Mouse (Mus musculus): ENCODE measurements around the gene Olfr820. TPM values are rescaled to one million over a fixed set of nuclear protein-coding genes. Genes with fewer than 3 reads are reported as not detected.
"Not testable (repeated sequence)": the region's sequence is repeated elsewhere in the genome, so short reads cannot be mapped to it uniquely, and the experiment has no call there.

Olfr820 gene
- total RNA-seq (2021) = not detected

DNA sequence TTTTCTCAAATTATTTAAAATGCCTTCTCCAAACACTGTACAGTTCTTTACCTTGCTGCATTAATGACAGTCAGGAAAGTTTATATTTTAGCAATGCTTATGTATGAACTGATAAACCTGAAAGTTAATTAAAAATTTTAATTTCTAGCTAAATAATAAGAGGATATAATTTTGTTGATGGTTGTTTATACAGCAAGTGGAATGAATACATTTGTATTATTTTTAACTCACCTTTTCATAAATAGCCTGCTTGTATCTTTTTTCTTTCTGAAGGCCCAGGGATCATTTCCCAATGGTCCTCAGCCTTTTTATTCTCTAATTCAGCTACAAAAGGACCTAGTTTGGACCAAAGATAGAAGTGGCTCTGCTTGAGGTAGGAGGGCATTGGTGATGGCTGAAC is at the start of gene Olfr820:
Gene Olfr820, plus strand, starts transcription at position 301 of the 400 bp plus-strand sequence.
- intact Hi-C loops (cut with DNase I) = no loop called here
- no peak for DNase-seq (ENCODE audit: extremely low spot score in 1 of 2, low spot score in 2 of 2)

DNA sequence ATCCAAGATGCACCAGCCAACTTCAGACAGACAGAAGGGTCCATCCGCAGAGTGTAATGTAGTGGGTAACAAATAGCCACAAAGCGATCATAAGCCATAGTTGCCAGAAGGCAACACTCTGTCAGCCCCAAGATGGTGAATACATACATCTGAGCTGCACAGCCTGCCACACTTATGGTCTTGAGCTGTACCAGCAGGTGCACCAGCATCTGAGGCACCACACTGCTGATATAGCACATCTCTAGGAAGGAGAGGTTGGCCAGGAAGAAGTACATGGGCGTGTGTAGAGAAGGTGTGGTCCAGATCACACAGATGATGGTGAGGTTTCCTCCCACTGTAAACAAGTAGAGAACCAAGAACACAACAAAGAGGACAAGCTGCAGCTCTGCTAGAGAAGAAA is 46.2 kb upstream of the Olfr820 start:
- DNase-seq (ENCODE audit: extremely low spot score in 1 of 2, low spot score in 2 of 2); intact Hi-C loops (cut with DNase I): not testable (repeated sequence)

DNA sequence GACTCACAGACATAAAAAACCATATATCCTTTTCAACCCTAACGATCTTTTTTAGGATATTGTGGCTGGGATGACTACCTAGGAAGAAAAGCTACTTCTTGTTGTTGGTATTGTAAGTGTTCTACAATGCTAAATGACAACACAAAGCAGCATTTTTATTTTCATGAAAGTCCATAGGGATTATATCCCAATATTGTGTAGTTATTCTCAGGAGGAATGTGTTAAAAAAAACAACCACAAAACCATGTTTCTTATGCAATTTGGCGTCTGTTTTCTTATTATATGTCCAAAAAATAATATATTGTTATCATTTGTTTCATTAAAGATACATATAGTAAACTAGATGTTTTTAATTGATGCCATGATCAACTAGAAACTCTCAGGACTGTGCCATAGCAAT is 45.3 kb upstream of the Olfr820 start, which contains the start of gene Olfr819:
Gene Olfr819, minus strand, starts transcription at position 101 of the 400 bp plus-strand sequence.
- intact Hi-C loops (cut with DNase I); DNase-seq (ENCODE audit: extremely low spot score in 1 of 2, low spot score in 2 of 2): not testable (repeated sequence)

GRCm38 (mm10) chr10:129972994-129973393 is 39.4 kb upstream of the Olfr820 start:
- DNase-seq (ENCODE audit: extremely low spot score in 1 of 2, low spot score in 2 of 2); intact Hi-C loops (cut with DNase I): not testable (repeated sequence)

GRCm38 (mm10) chr10:129976040-129976439 is 36.4 kb upstream of the Olfr820 start, which contains the start of gene Olfr247:
TSS of gene Olfr247 (minus strand) at chr10:129976140.
- DNase-seq (ENCODE audit: extremely low spot score in 1 of 2, low spot score in 2 of 2); intact Hi-C loops (cut with DNase I): not testable (repeated sequence)

DNA sequence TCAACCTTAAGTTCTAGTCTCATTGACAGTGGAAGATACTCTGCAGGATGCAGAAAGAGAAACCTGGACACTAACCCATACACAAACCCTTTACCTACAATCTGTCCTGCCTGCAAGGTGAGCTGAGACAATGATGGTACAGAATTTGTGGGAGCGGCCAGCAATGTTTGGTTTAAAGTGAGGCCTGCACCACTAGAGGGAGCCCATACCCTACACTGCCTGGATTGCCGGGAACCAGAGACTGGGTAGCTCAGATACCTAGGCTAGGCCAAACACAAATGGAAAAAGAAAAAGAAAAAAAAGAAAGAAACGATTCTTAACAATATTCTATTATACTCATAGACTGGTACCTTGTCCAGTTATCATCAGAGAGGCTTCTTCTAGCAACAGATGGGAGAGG is 30.6 kb upstream of the Olfr820 start:
- DNase-seq (ENCODE audit: extremely low spot score in 1 of 2, low spot score in 2 of 2); intact Hi-C loops (cut with DNase I): not testable (repeated sequence)

- intact Hi-C loops (cut with DNase I); DNase-seq (ENCODE audit: extremely low spot score in 1 of 2, low spot score in 2 of 2): not testable (repeated sequence)
These were observed 27.5 kb upstream of the Olfr820 start, which contains the start of gene Gm10310 for GRCm38 (mm10) chr10:129984962-129985361. TSS of gene Gm10310 (minus strand) at chr10:129985062.

DNA sequence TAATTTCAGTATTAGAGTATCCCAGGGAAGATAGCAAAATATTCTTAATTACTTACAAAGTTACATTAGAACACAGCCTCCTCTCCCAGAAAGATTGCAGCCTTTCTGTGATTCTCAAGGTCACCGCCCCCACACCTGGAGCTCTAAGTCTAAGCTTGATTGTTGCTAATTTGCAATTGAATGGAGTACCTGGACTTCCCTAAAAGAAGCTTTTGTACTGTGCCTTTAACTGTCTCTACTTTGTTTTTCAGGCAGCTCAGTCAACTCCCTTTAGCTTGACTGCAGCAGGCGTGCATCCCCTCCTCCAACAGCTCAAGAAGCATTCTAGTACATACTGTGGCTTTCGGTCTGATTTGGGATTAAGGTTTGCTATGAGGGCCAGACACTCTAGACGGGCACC is 8.3 kb upstream of the Olfr820 start:
- intact Hi-C loops (cut with DNase I); DNase-seq (ENCODE audit: extremely low spot score in 1 of 2, low spot score in 2 of 2): not testable (repeated sequence)

DNA sequence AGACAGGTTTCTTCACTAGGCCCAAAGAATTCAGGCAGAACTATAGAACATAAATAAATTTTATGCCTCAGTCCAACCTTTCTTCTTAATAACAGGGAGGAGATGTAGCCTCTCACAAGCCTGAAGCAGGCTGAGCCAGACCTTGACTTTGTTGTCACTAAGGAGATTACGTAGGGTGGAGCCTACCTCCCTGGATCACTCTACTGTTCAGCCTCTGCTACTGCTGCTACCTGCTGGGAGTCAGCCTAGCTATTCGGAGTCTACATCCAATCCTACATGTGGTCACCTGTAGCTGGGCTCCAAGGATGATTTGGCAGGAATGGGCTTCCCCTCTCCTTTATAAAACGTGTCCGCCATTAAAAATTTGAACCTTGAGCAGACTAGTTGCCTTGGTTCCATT is 7.1 kb upstream of the Olfr820 start:
- intact Hi-C loops (cut with DNase I); DNase-seq (ENCODE audit: extremely low spot score in 1 of 2, low spot score in 2 of 2): not testable (repeated sequence)

- no peak for DNase-seq (ENCODE audit: extremely low spot score in 1 of 2, low spot score in 2 of 2)
- intact Hi-C loops (cut with DNase I) = no loop called here
These were observed 17.6 kb downstream of the Olfr820 start, which contains the start of gene Olfr821 for GRCm38 (mm10) chr10:130030048-130030447. TSS of gene Olfr821 (plus strand) at chr10:130030348.

DNA sequence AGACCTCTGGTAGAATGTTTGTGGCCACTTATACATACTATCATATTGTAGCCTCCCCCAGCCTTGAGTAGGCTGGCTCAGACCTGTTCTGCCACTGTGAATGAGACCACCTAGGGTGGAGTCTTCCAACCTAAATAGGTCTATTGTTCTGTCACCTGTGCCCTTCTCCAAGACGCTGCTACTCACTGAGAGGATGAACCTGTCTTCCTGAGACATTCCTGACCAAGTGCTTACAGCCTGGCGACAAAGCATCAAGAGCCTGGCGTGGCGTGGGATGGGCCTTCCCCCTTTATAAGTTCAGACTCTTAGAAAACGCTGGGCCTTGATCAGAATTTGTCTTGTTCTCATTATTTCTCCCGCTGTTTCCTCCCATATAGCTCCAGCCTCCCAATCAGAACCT is 24.7 kb downstream of the Olfr820 start:
- no peak for DNase-seq (ENCODE audit: extremely low spot score in 1 of 2, low spot score in 2 of 2)
- intact Hi-C loops (cut with DNase I) = no loop called here

Other genes starting within 250 kb of the Olfr820 start
- gene Olfr808, start 247.1 kb upstream of the Olfr820 start, total RNA-seq (2021) = not detected
- not detected for gene Olfr809, start 238.0 kb upstream of the Olfr820 start, total RNA-seq (2021)
- not detected for gene Olfr810, start 217.7 kb upstream of the Olfr820 start, total RNA-seq (2021)
- gene Olfr811, start 208.2 kb upstream of the Olfr820 start, total RNA-seq (2021) = not detected
- not detected for gene Olfr812, start 166.5 kb upstream of the Olfr820 start, total RNA-seq (2021)
- gene Olfr813, start 157.3 kb upstream of the Olfr820 start, total RNA-seq (2021) = not detected
- not detected for gene Olfr814, start 132.8 kb upstream of the Olfr820 start, total RNA-seq (2021)
- gene Olfr815, start 106.8 kb upstream of the Olfr820 start, total RNA-seq (2021) = not detected
- gene Olfr816, start 97.0 kb upstream of the Olfr820 start, total RNA-seq (2021) = not detected
- not detected for gene Olfr818, start 63.5 kb upstream of the Olfr820 start, total RNA-seq (2021)
- not detected for gene Olfr819, start 45.4 kb upstream of the Olfr820 start, total RNA-seq (2021)
- gene Olfr247, start 36.5 kb upstream of the Olfr820 start, total RNA-seq (2021) = not detected
- gene Gm10310, start 27.6 kb upstream of the Olfr820 start, total RNA-seq (2021) = not detected
- gene Olfr821, start 17.7 kb downstream of the Olfr820 start, total RNA-seq (2021) = not detected
- not detected for gene Olfr822, start 58.6 kb downstream of the Olfr820 start, total RNA-seq (2021)
- not detected for gene Olfr823, start 102.8 kb downstream of the Olfr820 start, total RNA-seq (2021)
- gene Olfr824, start 117.4 kb downstream of the Olfr820 start, total RNA-seq (2021) = not detected
- gene Olfr825, start 154.1 kb downstream of the Olfr820 start, total RNA-seq (2021) = not detected
- not detected for gene Olfr826, start 171.6 kb downstream of the Olfr820 start, total RNA-seq (2021)
- gene Olfr827, start 201.8 kb downstream of the Olfr820 start, total RNA-seq (2021) = not detected